Mouse (Mus musculus) liver, embryonic 16.5 days (tissue): ENCODE measurements around the gene Tbc1d9. TPM values are rescaled to one million over a fixed set of nuclear protein-coding genes. Genes with fewer than 3 reads are reported as not detected.
"Not testable (repeated sequence)": the region's sequence is repeated elsewhere in the genome, so short reads cannot be mapped to it uniquely, and the experiment has no call there.

Experiments used
- ATAC-seq: fragments of 200-750 bp; cut with Nextera tagmentation; 2 replicates; pipeline ENCODE4 v1.8.0; 2017; ENCODE audit warnings: low read depth, mild to moderate bottlenecking, moderate number of reproducible peaks, moderate library complexity
- H3K27ac ChIP-seq: fragments of 300-500 bp; sonication (generic); 2 replicates; pipeline ENCODE4 v1.5.1; 2014; ENCODE audit warnings: mild to moderate bottlenecking, low read length
- H3K27me3 ChIP-seq: fragments of 300-500 bp; sonication (generic); 2 replicates; pipeline ENCODE4 v1.6.1; 2014; ENCODE audit warnings: low read depth, low read length, mixed read lengths; ENCODE audit not compliant: control insufficient read depth, insufficient read depth
- H3K36me3 ChIP-seq: fragments of 300-500 bp; sonication (generic); 2 replicates; pipeline ENCODE4 v1.6.1; 2014; ENCODE audit warnings: mild to moderate bottlenecking; ENCODE audit not compliant: control insufficient read depth, insufficient read depth
- H3K4me1 ChIP-seq: fragments of 300-500 bp; sonication (generic); 2 replicates; pipeline ENCODE4 v1.6.1; 2014; ENCODE audit warnings: low read depth, low read length, mixed read lengths; ENCODE audit not compliant: control insufficient read depth
- H3K4me2 ChIP-seq: fragments of 300-500 bp; sonication (generic); 2 replicates; pipeline ENCODE4 v1.6.1; 2014; ENCODE audit warnings: low read depth, low read length, mixed read lengths
- H3K4me3 ChIP-seq: fragments of 300-500 bp; sonication (generic); 2 replicates; pipeline ENCODE4 v1.5.1; 2014; ENCODE audit warnings: low read depth, mild to moderate bottlenecking, low read length
- H3K9ac ChIP-seq: fragments of 300-500 bp; sonication (generic); 2 replicates; pipeline ENCODE4 v1.6.1; 2014; ENCODE audit warnings: low read depth, low read length
- H3K9me3 ChIP-seq: fragments of 300-500 bp; sonication (generic); replicated peaks from 2 replicates; pipeline ENCODE4 v1.6.1; 2016; ENCODE audit warnings: low read length; ENCODE audit not compliant: control insufficient read depth
- WGBS: fragments of 180-500 bp; shearing (Covaris S2); extraction: QIAGEN DNeasy Blood & Tissue Kit; methylation state at CpG from one replicate; pipeline ENCODE4 v1.1.7; 2014; ENCODE audit not compliant: insufficient replicate concordance; 5-methylcytosine and 5-hydroxymethylcytosine counted together
- polyA plus RNA-seq: library from polyadenylated mRNA; unstranded; fragments of >200 nt; fragmentation: Nextera tagmentation; extraction: Ambion mirVana; gene quantifications from 2 replicates; pipeline ENCODE4 v1.2.1, GENCODE M21; 2015

Gene Tbc1d9
- polyA plus RNA-seq, 1 experiment from 2014 or later = 0.61 TPM

GRCm38 (mm10) chr8:83315084-83315483 lies 149.9 kb downstream of the Tbc1d9 start:
- H3K9me3 ChIP-seq, ATAC-seq, H3K36me3 ChIP-seq, H3K9ac ChIP-seq, H3K4me1 ChIP-seq, H3K4me2 ChIP-seq, H3K4me3 ChIP-seq, H3K27ac ChIP-seq, H3K27me3 ChIP-seq: not testable (repeated sequence)
- 77% methylated on average over 4 of the region's 4 CpGs for WGBS

GRCm38 (mm10) chr8:83315691-83316090 lies 150.5 kb downstream of the Tbc1d9 start:
- no peak overlapping the region for H3K9ac ChIP-seq
- H3K27me3 ChIP-seq = no peaks in the 10 kb centered on the region
- H3K27ac ChIP-seq = no peak overlapping the region
- whole genome bisulfite sequencing = 80% methylated on average over 2 of the region's 2 CpGs
- H3K4me2 ChIP-seq = no peak overlapping the region
- no peak for ATAC-seq
- no peak overlapping the region for H3K4me3 ChIP-seq
- no peaks in the 10 kb centered on the region for H3K9me3 ChIP-seq
- H3K36me3 ChIP-seq = peaks cover 3% of the 10 kb centered on the region
- H3K4me1 ChIP-seq = no peaks in the 10 kb centered on the region

GRCm38 (mm10) chr8:83320543-83320942 lies 155.4 kb downstream of the Tbc1d9 start:
- ATAC-seq = no peak
- Histone ChIP-seq H3K4me2 (no peak overlapping the region), H3K9me3 (no peaks in the 10 kb centered on the region), H3K36me3 (peaks cover 3% of the 10 kb centered on the region), H3K27ac (no peak overlapping the region), H3K9ac (no peak overlapping the region), H3K4me1 (no peaks in the 10 kb centered on the region), H3K4me3 (no peak overlapping the region), H3K27me3 (no peaks in the 10 kb centered on the region)
- WGBS = 87% methylated on average over 3 of the region's 3 CpGs

- no peak overlapping the region for H3K9ac ChIP-seq
- no peak for ATAC-seq
- H3K27me3 ChIP-seq = no peaks in the 10 kb centered on the region
- no peak overlapping the region for H3K4me3 ChIP-seq
- H3K9me3 ChIP-seq = no peaks in the 10 kb centered on the region
- no peak overlapping the region for H3K27ac ChIP-seq
- H3K4me2 ChIP-seq = no peak overlapping the region
- no peaks in the 10 kb centered on the region; the same call in 1 of the 2 replicates for H3K36me3 ChIP-seq
- no peaks in the 10 kb centered on the region for H3K4me1 ChIP-seq
- WGBS = 76% methylated on average over 6 of the region's 6 CpGs
Measured at GRCm38 (mm10) chr8:83322374-83322773, 157.2 kb downstream of the Tbc1d9 start.

Other genes starting within 250 kb of the Tbc1d9 start
- gene Gm10645, start 818 bp downstream of the Tbc1d9 start, polyA plus RNA-seq = 0.15 and 0.20 TPM in 2 replicates
- not detected in 2 replicates for gene Ucp1, start 125.0 kb downstream of the Tbc1d9 start, polyA plus RNA-seq
- 5.8 and 6.4 TPM in 2 replicates for gene Elmod2, start 167.1 kb downstream of the Tbc1d9 start, polyA plus RNA-seq
- not detected in 2 replicates for gene Mgat4d, start 183.1 kb downstream of the Tbc1d9 start, polyA plus RNA-seq
- gene Clgn, start 224.5 kb downstream of the Tbc1d9 start, polyA plus RNA-seq = 0.20 and 0.30 TPM in 2 replicates